Mouse (Mus musculus): ENCODE data around the gene Klf3. TPM values are rescaled to one million over a fixed set of nuclear protein-coding genes. Genes with fewer than 3 reads are reported as not detected.

The Klf3 gene
- total RNA-seq (2021) = 10 to 100 TPM; 87.3 to 91.7 TPM
- long read RNA-seq, experiment 1, full-length matches to known transcripts = 5 of 12 reads
- long read RNA-seq, experiment 1, partial matches to known transcripts = 0 of 12 reads
- long read RNA-seq, experiment 1, other reads (novel, unspliced or antisense) = 7 of 12 reads
- long read RNA-seq, experiment 2, full-length matches to known transcripts = 15 of 41 reads
- long read RNA-seq, experiment 2, partial matches to known transcripts = 3 of 41 reads
- long read RNA-seq, experiment 2, other reads (novel, unspliced or antisense) = 23 of 41 reads

GRCm38 (mm10) chr5:64802795-64803719 lies at the start of gene Klf3:
TSS of gene Klf3 (plus strand) at chr5:64803388.
- peak; percentile 88 to 89 for DNase-seq (ENCODE audit: low spot score in 2 of 2)

- no peak for DNase-seq (ENCODE audit: low spot score in 2 of 2)
Observed at GRCm38 (mm10) chr5:64762295-64762694, 40.9 kb upstream of the Klf3 start.

- DNase-seq (ENCODE audit: low spot score in 2 of 2) = no peak
Observed at GRCm38 (mm10) chr5:64764452-64764851, 38.7 kb upstream of the Klf3 start.

- no peak for DNase-seq (ENCODE audit: low spot score in 2 of 2)
Observed at GRCm38 (mm10) chr5:64765765-64766164, 37.4 kb upstream of the Klf3 start.

GRCm38 (mm10) chr5:64766626-64767025 lies 36.6 kb upstream of the Klf3 start:
- no peak for DNase-seq (ENCODE audit: low spot score in 2 of 2)

- no peak for DNase-seq (ENCODE audit: low spot score in 2 of 2)
Observed at GRCm38 (mm10) chr5:64771619-64772018, 31.6 kb upstream of the Klf3 start.

- no peak for DNase-seq (ENCODE audit: low spot score in 2 of 2)
Observed at GRCm38 (mm10) chr5:64778211-64778610, 25.0 kb upstream of the Klf3 start.

GRCm38 (mm10) chr5:64779285-64779684 lies 23.9 kb upstream of the Klf3 start:
- DNase-seq (ENCODE audit: low spot score in 2 of 2) = no peak

GRCm38 (mm10) chr5:64780778-64781177 lies 22.4 kb upstream of the Klf3 start:
- no peak for DNase-seq (ENCODE audit: low spot score in 2 of 2)

GRCm38 (mm10) chr5:64788175-64788574 lies 15.0 kb upstream of the Klf3 start:
- no peak for DNase-seq (ENCODE audit: low spot score in 2 of 2)

GRCm38 (mm10) chr5:64798209-64798608 lies 5.0 kb upstream of the Klf3 start:
- DNase-seq (ENCODE audit: low spot score in 2 of 2) = no peak

GRCm38 (mm10) chr5:64801545-64801944 lies 1.6 kb upstream of the Klf3 start:
- DNase-seq (ENCODE audit: low spot score in 2 of 2) = no peak

GRCm38 (mm10) chr5:64802143-64802542 lies 1.0 kb upstream of the Klf3 start:
- DNase-seq (ENCODE audit: low spot score in 2 of 2) = no peak

GRCm38 (mm10) chr5:64803720-64804462 lies 703 bp downstream of the Klf3 start:
- DNase-seq (ENCODE audit: low spot score in 2 of 2) = peak; percentile 21 to 22

GRCm38 (mm10) chr5:64805131-64805872 lies 2.1 kb downstream of the Klf3 start:
- DNase-seq (ENCODE audit: low spot score in 2 of 2) = no peak

- DNase-seq (ENCODE audit: low spot score in 2 of 2) = peak; percentile 33 to 61
Observed at GRCm38 (mm10) chr5:64805873-64806505, 2.8 kb downstream of the Klf3 start.

GRCm38 (mm10) chr5:64806600-64806999 lies 3.4 kb downstream of the Klf3 start:
- no peak for DNase-seq (ENCODE audit: low spot score in 2 of 2)

GRCm38 (mm10) chr5:64807159-64807558 lies 4.0 kb downstream of the Klf3 start:
- no peak for DNase-seq (ENCODE audit: low spot score in 2 of 2)

GRCm38 (mm10) chr5:64807603-64808002 lies 4.4 kb downstream of the Klf3 start:
- no peak for DNase-seq (ENCODE audit: low spot score in 2 of 2)
